Mouse (Mus musculus) gastrocnemius, postnatal 4 days (tissue): ENCODE measurements around the gene Cpn2. TPM values are rescaled to one million over a fixed set of nuclear protein-coding genes. Genes with fewer than 3 reads are reported as not detected.
A peak's percentile ranks its signal among the peaks of the same experiment; 100 is the strongest.

Experiments
- DNase-seq, 2 experiments: peaks; one replicate each; pipeline ENCODE4 v3.0.0; 2021 to 2022; ENCODE audit warnings: low spot score in 2 of 2, mixed read lengths in 2 of 2
- long read RNA-seq, 2 experiments: library from polyadenylated mRNA; stranded (forward); transcript quantifications; one replicate each; pipeline ENCODE4 v2.0.0; 2021
- total RNA-seq, 2 experiments: library from RNA; stranded (reverse); gene quantifications; 2 replicates each; pipeline ENCODE4 v1.2.3; 2021

Gene Cpn2
- total RNA-seq: under 1 TPM; 0.12 to 0.36 TPM
- long read RNA-seq, experiment 1: 0 reads
- long read RNA-seq, experiment 2: 0 reads

- no peak for DNase-seq
Observed at GRCm38 (mm10) chr16:30267359-30267758, at the start of gene Cpn2. Cpn2 (minus strand) TSS chr16:30267499.

DNA sequence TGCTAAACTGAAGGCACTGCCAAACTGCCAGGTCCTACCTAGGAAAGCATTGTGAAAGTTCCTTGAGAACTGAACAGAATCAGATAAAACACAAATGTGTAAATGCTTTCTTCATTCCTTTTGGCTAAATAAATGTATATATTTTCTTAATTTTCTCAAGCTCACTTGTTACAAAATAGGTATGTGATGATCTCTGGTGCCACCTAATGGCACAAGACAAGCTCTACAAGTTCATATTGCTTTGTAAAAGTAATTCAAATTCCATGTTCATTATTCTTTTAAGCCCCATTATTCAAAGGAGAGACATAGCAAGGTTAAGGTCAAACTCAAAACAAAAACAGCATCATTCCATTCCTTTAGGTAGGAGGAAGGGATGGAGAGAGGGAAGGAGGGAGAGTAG lies 46.9 kb upstream of the Cpn2 start:
- no peak for DNase-seq

DNA sequence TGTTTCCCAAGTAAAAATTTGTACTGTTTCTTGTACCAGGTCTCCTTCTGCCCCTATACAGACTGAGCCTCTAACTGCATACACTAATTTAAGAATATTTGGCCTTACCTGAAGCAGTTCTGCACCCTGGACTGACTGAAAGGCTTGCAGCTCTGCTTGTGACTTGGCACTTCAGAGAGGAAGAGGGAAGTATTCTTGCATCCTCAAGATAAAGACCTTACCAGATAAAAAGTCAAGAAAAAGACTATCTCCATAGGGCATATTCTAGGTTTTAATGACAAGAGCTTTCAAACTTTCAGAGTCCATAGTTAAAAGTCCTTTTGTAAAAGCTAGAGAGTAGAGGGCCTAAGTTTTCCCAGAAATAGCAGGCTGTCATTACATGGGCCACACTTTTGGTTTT lies 43.3 kb upstream of the Cpn2 start, which contains the start of gene Gp5:
TSS of gene Gp5 (minus strand) at position 133 of the 400 bp plus-strand sequence.
- no peak for DNase-seq

- DNase-seq: no peak
Observed at GRCm38 (mm10) chr16:30310171-30310515, 42.8 kb upstream of the Cpn2 start.

DNA sequence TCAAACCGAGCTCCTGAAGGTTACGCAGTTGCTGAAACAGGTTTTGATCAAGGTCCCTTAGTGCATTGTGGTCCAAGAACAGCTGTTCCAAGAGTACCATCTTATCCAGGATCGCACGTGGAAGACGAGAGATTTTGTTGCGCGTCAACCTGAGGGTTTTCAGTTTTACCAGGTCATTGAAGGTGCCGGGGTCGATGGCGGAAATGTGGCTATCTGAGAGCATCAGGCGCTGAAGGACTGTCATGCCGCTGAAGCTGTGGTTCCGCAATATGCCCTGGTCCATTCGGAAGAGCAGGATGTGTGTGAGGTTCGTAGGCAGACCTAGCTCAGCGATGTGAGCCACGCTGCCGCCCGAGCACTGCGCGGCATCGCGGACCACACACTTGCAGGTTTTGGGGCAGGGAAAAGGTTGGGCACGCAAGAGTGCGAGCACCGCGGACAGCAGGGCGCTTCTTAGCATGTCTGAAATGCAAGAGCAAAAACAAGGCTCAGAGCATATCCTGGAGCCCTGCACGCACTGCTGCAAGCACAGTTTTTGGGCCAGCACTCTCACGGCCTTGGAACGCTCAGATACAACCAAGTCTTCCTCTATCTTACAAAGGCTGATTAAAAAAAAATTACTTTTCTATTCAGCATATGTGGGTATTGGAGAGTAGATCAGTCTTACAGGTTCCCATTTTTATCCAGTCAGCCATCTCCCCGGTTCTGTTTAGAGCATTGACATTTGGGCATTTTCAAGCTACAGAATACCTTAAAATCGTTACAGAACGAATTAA lies 42.3 kb upstream of the Cpn2 start:
- no peak for DNase-seq

- peak in 1 of 2 experiments; percentile 29 for DNase-seq
Observed at GRCm38 (mm10) chr16:30308616-30309394, 41.5 kb upstream of the Cpn2 start.

- no peak for DNase-seq
Observed at GRCm38 (mm10) chr16:30307961-30308615, 40.8 kb upstream of the Cpn2 start.

- no peak for DNase-seq
Observed at GRCm38 (mm10) chr16:30307306-30307705, 40.0 kb upstream of the Cpn2 start.

- no peak for DNase-seq
Observed at GRCm38 (mm10) chr16:30306102-30306501, 38.8 kb upstream of the Cpn2 start.

- no peak for DNase-seq
Observed at GRCm38 (mm10) chr16:30304236-30304635, 36.9 kb upstream of the Cpn2 start.

GRCm38 (mm10) chr16:30303411-30303810 lies 36.1 kb upstream of the Cpn2 start:
- DNase-seq: no peak

- DNase-seq: no peak
Observed at GRCm38 (mm10) chr16:30302686-30303085, 35.4 kb upstream of the Cpn2 start.

DNA sequence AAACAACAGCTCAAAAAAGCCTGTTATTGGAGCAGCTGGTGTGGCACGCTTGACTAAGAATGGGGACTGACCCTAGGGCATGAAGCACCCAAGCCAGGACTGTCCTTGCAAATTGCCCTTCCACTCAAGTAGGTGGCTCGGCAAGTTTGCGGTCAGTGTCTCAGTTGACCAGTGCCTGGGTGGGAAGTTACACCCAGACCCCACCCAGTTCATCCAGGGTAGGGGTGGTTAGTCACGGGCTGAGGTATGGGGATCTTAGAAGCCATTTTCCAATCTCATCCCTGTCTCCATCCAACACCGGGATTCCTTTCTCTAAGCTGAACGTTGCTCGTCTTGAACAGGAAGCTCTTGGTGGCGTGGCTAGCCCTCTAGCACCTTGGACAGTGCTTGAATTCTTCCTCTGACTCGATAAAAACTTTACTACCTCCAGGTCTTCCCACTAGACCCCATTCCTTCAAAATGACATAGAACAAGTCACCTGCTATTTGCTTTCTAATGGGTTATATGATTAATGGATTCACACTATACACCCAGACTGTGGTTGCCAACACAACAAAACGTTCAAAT lies 32.5 kb upstream of the Cpn2 start:
- no peak for DNase-seq

- DNase-seq: no peak
Observed at GRCm38 (mm10) chr16:30297450-30297849, 30.2 kb upstream of the Cpn2 start.

DNA sequence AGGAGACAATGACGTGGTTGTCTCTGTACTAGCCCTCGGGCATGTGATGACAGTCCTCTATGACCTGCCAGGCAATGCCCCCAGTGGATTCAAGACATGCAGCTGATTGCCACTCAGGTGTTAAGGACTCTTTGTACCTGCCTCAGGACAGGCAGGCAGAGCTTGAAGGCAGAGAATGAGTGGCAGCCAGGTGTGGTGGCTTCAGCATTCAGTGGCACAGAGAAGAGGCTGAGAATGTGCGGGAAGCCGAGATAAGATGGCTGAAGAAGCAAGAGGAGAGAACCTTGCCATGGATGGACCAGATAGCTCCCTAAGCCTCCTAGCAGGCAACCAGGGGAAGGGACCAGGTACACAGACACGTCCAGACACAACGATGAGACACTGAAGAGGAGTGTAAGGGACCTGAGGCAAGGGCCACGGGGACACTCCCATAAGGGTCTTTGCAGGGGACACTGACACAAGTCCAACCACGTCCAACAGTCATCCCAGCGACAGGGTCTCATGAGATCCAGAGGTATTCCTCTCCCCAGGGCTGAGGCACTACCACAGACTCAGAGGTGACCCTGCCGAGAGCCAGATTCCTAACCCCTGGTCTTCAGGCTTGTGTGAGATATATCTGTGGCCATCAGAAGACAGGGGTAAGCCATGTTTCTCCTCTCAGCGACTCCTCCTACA lies 29.4 kb upstream of the Cpn2 start:
- DNase-seq: no peak

DNA sequence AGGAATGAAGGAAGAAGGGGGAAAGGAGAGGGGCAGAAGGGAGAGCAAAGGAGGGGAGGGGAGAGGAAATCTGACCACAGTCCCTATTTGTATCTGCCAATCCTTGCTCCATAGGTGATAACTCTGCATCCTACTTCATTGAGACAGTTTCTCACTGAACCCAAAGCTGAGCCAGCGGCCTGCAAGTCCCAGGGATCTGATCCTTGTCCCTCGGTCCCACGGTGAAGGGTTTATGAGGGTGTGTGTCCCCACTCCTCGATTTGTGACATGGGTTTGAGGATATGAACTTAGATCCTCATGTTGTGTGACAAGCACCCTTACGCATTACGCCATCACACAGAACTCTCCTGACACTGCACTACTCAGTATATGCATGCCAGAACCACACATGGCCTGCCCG lies 27.8 kb upstream of the Cpn2 start:
- DNase-seq: no peak

DNA sequence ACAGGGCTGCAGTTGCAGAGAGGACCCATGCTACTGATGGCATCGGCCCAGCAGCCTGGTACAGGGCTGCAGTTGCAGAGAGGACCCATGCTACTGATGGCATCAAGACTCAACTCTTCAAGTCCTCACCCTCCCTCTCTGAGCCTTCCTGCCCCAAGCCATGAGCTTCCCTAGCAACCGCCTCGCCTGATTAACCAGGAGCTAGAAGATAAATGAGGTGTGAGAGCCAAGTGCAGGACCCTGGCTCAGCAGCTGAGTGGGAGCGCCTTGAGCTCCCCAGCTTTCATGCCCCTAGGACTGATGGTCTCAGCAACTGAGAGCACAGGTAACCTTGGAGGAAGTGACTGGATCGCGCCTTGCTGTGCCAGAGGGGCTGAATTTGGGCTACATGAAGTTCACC lies 23.1 kb upstream of the Cpn2 start:
- DNase-seq: no peak

GRCm38 (mm10) chr16:30285701-30286100 lies 18.4 kb upstream of the Cpn2 start:
- DNase-seq: no peak

DNA sequence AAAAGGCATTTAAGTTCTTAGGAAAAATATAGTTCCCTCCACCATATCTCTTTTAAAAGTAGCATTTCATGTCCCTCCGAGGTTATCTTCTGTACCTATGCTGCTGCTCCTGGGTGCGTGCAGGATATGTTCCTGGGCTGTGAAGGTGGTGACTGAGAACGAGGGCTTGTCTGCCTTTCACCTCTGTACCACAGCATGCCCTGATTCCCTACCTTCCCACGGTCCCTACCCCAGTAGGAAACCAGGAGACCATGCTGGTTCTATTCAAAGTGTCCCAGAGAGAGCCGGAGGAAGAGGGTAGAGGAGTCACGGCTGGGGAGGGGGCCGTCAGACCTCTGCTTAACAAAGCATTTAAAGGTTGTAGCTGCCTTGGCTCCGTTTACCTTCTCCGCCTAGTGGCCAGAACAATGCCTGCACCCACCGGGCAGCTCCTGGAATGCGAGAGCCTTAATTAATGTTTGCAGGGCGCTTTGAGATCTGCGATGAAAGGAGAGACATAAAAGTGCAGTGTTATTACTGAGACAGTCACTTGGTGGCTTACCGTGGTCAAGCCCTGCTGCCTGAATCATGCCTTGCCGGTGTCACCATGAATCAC lies 16.5 kb upstream of the Cpn2 start:
- no peak for DNase-seq

- DNase-seq: no peak
Observed at GRCm38 (mm10) chr16:30282844-30283495, 15.7 kb upstream of the Cpn2 start, which contains the start of gene Lrrc15. Lrrc15 (minus strand) TSS chr16:30283256.
